Mouse (Mus musculus): ENCODE measurements around the gene Col25a1. TPM values are rescaled to one million over a fixed set of nuclear protein-coding genes. Genes with fewer than 3 reads are reported as not detected.

Gene Col25a1
- polyA plus RNA-seq, 1 experiment = 0.01 TPM

- WGBS = 74% methylated on average over 12 of the region's 12 CpGs
- Histone ChIP-seq H3K27ac (ENCODE audit: insufficient read depth, low read length) (no peak overlapping the region), H3K27me3 (ENCODE audit: control insufficient read depth, insufficient read depth, low read length) (no peaks in the 10 kb centered on the region), H3K4me1 (ENCODE audit: control insufficient read depth, insufficient read depth, insufficient read length) (no peaks in the 10 kb centered on the region), H3K36me3 (ENCODE audit: control insufficient read depth, insufficient read depth, low read length) (no peaks in the 10 kb centered on the region), H3K4me3 (ENCODE audit: extremely low read depth, insufficient read depth, insufficient read length) (no peak overlapping the region)
- no peak for DNase-seq (ENCODE audit: low read depth in 1 of 2, low spot score in 2 of 2)
- TF ChIP-seq POLR2A (IDR thresholded peaks at IDR 0.05; ENCODE audit: low read depth, low read length) (no peak), CTCF (IDR thresholded peaks at IDR 0.05; ENCODE audit: extremely low read depth, insufficient read depth, insufficient read length, insufficient replicate concordance) (no peak)
Measured at GRCm38 (mm10) chr3:130620517-130621146, 489.3 kb downstream of the Col25a1 start.

GRCm38 (mm10) chr3:130628358-130628757 is 497.1 kb downstream of the Col25a1 start:
- H3K4me1 ChIP-seq (ENCODE audit: control insufficient read depth, insufficient read depth, insufficient read length) = no peaks in the 10 kb centered on the region
- H3K36me3 ChIP-seq (ENCODE audit: control insufficient read depth, insufficient read depth, low read length) = no peaks in the 10 kb centered on the region
- no peaks in the 10 kb centered on the region for H3K27me3 ChIP-seq (ENCODE audit: control insufficient read depth, insufficient read depth, low read length)
- TF ChIP-seq POLR2A (IDR thresholded peaks at IDR 0.05; ENCODE audit: low read depth, low read length) = no peak
- no peak for TF ChIP-seq CTCF (IDR thresholded peaks at IDR 0.05; ENCODE audit: extremely low read depth, insufficient read depth, insufficient read length, insufficient replicate concordance)
- 89% methylated on average over 5 of the region's 5 CpGs for WGBS
- no peak overlapping the region for H3K27ac ChIP-seq (ENCODE audit: insufficient read depth, low read length)
- DNase-seq (ENCODE audit: low read depth in 1 of 2, low spot score in 2 of 2) = no peak
- no peak overlapping the region for H3K4me3 ChIP-seq (ENCODE audit: extremely low read depth, insufficient read depth, insufficient read length)

DNA sequence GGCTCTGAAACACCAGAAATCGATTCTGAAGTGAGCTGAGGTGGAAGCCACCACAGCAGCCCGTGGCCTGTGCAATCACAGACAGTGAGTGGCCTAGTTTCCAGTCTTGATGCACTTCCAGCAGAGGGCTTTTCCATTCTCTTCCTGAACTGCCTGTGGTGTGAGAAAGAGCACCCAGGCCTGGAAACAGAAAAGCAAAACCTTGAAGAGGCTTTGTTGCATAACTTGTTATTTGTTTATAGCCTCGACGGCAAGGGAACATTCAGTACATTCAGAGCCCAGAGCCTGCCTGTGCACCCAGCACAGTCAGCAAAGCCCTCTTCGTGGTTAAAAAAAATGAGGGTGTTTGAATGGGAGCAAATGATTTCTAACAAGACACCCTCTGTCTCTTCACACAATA is 502.6 kb downstream of the Col25a1 start:
- H3K4me3 ChIP-seq (ENCODE audit: extremely low read depth, insufficient read depth, insufficient read length) = no peak overlapping the region
- TF ChIP-seq POLR2A (IDR thresholded peaks at IDR 0.05; ENCODE audit: low read depth, low read length) (no peak), CTCF (IDR thresholded peaks at IDR 0.05; ENCODE audit: extremely low read depth, insufficient read depth, insufficient read length, insufficient replicate concordance) (no peak)
- WGBS = 72% methylated on average over 5 of the region's 5 CpGs
- no peaks in the 10 kb centered on the region for H3K4me1 ChIP-seq (ENCODE audit: control insufficient read depth, insufficient read depth, insufficient read length)
- H3K27ac ChIP-seq (ENCODE audit: insufficient read depth, low read length) = no peak overlapping the region
- no peaks in the 10 kb centered on the region for H3K36me3 ChIP-seq (ENCODE audit: control insufficient read depth, insufficient read depth, low read length)
- DNase-seq (ENCODE audit: low read depth in 1 of 2, low spot score in 2 of 2) = no peak
- no peaks in the 10 kb centered on the region for H3K27me3 ChIP-seq (ENCODE audit: control insufficient read depth, insufficient read depth, low read length)

GRCm38 (mm10) chr3:130646110-130646810 is 515.0 kb downstream of the Col25a1 start:
- no peaks in the 10 kb centered on the region for H3K4me1 ChIP-seq (ENCODE audit: control insufficient read depth, insufficient read depth, insufficient read length)
- TF ChIP-seq CTCF (IDR thresholded peaks at IDR 0.05; ENCODE audit: extremely low read depth, insufficient read depth, insufficient read length, insufficient replicate concordance) = no peak
- TF ChIP-seq POLR2A (IDR thresholded peaks at IDR 0.05; ENCODE audit: low read depth, low read length) = no peak
- H3K27me3 ChIP-seq (ENCODE audit: control insufficient read depth, insufficient read depth, low read length) = no peaks in the 10 kb centered on the region
- no peak for DNase-seq (ENCODE audit: low read depth in 1 of 2, low spot score in 2 of 2)
- no peak overlapping the region for H3K4me3 ChIP-seq (ENCODE audit: extremely low read depth, insufficient read depth, insufficient read length)
- 81% methylated on average over 11 of the region's 11 CpGs for WGBS
- H3K27ac ChIP-seq (ENCODE audit: insufficient read depth, low read length) = no peak overlapping the region
- no peaks in the 10 kb centered on the region for H3K36me3 ChIP-seq (ENCODE audit: control insufficient read depth, insufficient read depth, low read length)

Other genes starting within 250 kb of the Col25a1 start
- gene Casp6, start 230.1 kb upstream of the Col25a1 start, polyA plus RNA-seq (2012; rRNA removed) = 19.1 and 25.2 TPM in 2 replicates
- 3.2 and 3.6 TPM in 2 replicates for gene Mcub, start 161.3 kb upstream of the Col25a1 start, polyA plus RNA-seq (2012; rRNA removed)
- 58.2 and 63.8 TPM in 2 replicates for gene Sec24b, start 69.9 kb upstream of the Col25a1 start, polyA plus RNA-seq (2012; rRNA removed)

All from spleen, adult 2 months (tissue).